Mouse (Mus musculus) bone marrow, adult 2 months (tissue): Measurements from ENCODE around the gene Tfcp2.

Experiments
- CTCF ChIP-seq: fragments of 200-500 bp; IDR thresholded peaks from 2 replicates; pipeline ENCODE4 v1.5.1; 2011; ENCODE audit warnings: low read length, control low read depth; ENCODE audit not compliant: control insufficient read depth, insufficient read depth
- POLR2A ChIP-seq: fragments of 200-500 bp; IDR thresholded peaks from 2 replicates; pipeline ENCODE4 v1.6.1; 2011; ENCODE audit warnings: low read depth, mild to moderate bottlenecking, control low read depth, low read length, borderline replicate concordance; ENCODE audit not compliant: control insufficient read depth

DNA sequence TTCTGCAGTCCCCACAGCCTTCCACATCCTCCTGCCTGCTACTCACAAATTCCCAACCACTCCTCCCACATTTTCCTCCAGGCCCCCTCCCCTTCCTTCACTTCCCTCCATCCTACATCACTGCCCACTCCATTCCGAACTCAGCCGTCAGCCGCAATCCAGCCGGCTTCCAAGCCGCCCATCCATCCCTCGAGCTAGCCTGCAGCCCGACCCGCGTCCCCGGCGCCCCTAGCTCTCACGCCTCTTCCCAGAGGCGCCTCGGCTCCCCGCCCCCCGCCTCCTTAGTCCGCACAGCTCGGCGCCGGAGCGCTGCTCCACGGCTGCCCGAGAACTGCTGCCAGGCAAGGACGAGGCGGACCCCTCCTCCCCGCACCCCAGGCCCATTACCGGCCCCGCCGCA lies 57.2 kb downstream of the Tfcp2 start:
- TF ChIP-seq CTCF: no peak
- TF ChIP-seq POLR2A: no peak
